Mouse (Mus musculus): ENCODE measurements at regions not wholly inside any gene's neighbourhood (a gene's known extent, or its start where the extent isn't known, plus 50 kb on each side); places are given as distances from the start of the nearest gene placed in this dataset.

DNA sequence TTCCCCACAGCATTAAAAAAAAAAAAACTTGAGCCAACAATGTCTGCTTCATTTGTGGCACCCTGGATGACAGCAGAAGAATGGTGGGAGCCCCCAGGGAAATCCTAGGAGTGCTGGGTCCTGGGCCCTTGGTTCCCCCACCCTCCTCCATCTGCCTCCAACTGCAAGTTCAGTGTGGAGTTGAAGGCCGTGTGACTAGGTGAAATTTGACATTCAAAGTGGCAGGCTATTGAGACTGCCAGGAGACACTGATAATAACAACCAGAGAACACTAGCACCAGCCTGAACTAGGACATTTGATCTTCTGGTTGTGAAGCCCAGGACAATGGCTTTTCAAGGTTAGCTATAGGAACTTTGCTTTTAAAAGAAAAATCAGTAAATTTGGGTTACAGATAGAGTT is 74.0 kb downstream of the Adamts15 start:
- DNase-seq (ENCODE audit: low spot score): no peak

DNA sequence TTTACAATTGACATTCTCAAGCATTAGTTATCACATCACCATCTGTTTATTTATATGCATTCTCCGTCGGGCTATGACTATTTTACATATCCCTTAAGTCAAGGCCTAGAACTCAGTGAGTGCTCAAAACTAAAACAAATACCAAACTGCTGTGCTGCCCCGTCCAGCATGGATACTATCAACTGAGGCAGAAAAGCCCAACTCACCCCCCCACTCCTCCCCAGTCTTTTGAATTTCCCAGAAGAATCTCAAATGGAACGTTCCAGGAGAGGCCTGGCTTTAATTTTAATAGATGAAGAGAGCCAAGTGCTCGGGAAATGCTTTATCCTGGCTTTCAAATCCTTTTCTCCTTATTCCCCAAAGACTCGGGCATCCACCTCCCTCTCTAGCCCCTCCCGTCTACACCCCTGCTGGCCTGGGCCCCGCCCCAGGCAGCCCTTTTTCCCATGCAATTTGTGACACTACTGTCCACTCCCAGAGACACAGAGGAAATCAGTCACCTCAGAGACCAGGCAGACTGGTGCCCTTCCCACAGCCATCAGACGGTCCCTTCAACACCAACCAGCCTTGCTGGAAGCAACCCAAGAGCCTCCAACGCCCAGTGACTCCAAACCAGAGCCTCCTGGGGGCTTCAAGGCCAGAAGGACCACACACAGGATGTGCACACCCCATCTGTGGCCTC is 76.5 kb downstream of the Adamts15 start:
- no peak for DNase-seq (ENCODE audit: low spot score)

- DNase-seq (ENCODE audit: low spot score): no peak
Observed at GRCm38 (mm10) chr9:30844079-30844563, 78.1 kb downstream of the Adamts15 start.

- DNase-seq (ENCODE audit: low spot score): no peak
Observed at GRCm38 (mm10) chr9:30834908-30835307, 87.3 kb downstream of the Adamts15 start.

DNA sequence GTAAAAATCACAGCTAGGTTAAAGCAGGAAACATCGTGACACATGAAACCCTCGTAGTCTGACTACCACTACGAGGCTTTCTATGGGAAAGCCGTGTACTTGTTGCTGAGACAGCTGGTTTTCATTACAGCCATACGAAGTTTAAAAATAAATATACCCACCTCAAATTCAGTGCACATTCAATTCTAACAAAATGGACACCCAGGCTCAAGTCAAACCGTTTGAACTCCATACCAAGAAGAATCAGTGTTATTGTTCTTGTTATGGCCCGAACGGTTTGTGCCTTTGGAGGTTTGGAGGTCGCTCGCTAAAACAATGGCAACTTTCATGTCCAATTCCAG is 87.7 kb downstream of the Adamts15 start:
- no peak for DNase-seq (ENCODE audit: low spot score)

- DNase-seq (ENCODE audit: low spot score): no peak
Observed at GRCm38 (mm10) chr9:30833836-30834564, 88.3 kb downstream of the Adamts15 start.

GRCm38 (mm10) chr9:30829158-30829870 is 92.9 kb downstream of the Adamts15 start:
- DNase-seq (ENCODE audit: low spot score): no peak

- DNase-seq (ENCODE audit: low spot score): no peak
Observed at GRCm38 (mm10) chr9:30827780-30828179, 94.5 kb downstream of the Adamts15 start.

- no peak for DNase-seq (ENCODE audit: low spot score)
Observed at GRCm38 (mm10) chr9:30824056-30824625, 98.1 kb downstream of the Adamts15 start.

GRCm38 (mm10) chr9:30820806-30821375 is 101.4 kb downstream of the Adamts15 start:
- no peak for DNase-seq (ENCODE audit: low spot score)

- no peak for DNase-seq (ENCODE audit: low spot score)
Observed at GRCm38 (mm10) chr9:30813246-30813645, 109.0 kb downstream of the Adamts15 start.

DNA sequence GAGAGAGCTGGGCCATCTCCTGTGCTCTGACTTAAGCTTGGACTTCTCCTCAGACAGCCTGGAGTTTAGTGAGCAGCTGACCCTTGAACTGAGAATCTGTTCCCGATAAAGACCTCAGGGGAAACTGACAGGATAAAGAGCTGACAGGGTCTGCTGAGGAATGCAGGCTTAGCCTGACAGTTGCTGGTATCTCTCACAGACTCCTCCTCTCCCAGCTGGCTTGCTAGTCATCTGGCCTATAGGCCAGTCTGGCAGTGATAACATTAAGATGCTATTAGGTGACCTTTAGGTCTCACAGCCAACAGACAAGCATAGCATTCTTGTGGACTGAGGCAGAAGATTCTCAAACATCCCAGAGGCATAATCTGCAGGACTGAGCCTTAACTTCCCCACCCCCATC is 111.4 kb downstream of the Adamts15 start:
- no peak for DNase-seq (ENCODE audit: low spot score)

DNA sequence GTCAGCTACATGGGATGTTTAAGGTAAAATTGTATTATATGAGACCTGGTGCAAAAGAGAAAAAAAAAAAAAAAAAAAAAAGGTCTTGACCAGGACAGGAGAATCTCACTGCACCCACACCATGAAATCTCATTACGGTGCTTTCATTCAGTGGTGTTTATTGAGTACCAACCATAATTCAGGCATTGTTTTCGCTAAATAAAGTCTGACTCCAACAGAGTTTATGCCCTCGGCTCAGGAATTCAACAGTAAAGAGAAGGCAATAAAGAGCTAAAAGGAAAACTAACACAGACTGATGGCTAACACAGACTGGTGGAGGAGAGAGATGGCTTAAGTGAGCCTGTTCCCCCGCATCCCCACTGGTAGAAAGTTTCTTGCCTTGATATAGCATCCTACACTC is 112.0 kb downstream of the Adamts15 start:
- DNase-seq (ENCODE audit: low spot score): no peak

DNA sequence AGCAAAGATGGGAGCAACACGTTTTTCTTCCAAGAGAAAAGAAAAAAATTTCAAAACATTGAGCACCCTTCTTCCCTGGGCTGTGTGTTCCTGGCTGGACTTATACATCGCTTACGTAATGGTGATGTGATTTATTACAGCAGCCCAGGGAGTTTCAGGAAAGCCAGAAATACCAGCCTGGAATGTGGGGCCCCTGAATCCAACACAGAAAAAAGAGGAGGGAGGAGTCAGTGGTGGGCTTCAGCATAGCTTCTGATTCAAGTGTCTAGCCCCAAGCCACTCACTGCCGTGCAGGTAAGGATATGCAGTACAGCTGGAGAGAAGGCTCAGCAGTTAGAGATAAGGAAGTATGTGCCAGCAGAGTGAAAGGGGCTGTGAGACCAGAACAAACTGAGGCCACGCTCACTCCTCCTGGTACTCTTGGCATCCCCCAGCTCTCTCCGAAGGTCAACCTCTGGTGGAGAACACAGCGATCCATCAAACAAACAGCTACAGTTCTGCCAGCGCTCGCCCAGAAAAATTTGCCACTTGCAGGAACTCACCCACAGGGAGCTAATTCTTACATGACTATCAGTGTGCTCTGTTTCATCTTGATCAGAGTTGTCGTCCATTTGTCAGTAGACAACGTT is 113.3 kb downstream of the Adamts15 start:
- no peak for DNase-seq (ENCODE audit: low spot score)

DNA sequence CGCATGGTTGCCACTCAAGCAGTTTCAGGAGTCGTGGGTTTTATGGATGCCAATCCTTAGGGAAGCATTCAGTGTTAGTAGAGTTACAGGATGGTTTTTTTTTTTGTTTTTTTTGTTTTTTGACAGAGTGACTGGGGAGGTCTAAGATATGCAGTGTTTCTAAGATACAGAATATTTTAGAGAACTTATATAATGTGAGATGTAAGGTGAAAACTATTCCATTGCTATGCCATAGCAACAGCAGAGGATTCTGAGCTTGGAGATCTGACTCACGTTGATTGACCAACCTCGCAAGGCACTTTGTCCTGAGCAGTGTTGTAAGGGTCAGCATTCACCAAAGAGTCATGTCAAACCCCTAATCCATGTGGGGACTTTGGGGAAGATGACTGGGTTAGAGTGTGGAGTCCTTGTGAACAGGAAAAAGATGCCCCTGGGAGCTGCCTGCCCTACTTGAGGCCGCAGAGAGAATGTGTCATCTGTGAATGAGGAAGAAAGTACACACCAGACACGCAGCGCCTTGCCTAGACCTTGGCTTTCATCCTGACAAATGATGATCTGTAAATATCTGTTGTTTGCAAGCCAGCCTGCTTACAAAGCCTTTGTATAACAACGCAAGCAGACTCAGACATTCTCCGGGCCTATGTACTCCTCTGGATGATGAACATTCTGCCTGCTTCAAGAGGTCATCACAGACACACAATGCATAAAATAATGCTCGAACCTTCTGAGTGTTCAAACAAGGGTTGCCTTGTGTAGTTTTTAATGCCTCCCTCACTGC is 118.3 kb downstream of the Adamts15 start:
- no peak for DNase-seq (ENCODE audit: low spot score)

DNA sequence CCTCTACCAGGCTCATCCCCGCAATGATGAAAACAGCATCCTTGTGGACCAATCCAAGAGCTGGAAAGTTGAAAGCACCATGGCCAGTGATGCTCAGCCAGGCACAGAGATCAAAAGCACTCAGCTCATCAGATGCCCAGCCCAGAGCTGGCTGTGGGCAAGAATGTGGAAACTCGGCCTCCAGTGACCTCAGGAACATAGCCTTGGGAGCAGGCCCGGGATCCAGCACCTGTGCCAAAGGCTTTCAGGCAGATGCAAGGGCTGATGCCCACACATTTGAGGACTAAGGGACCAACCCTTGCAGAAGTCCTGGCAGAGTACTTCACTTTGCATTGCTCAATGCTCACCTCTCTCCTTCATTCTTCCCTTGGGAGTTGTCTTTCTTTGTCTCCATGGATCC is 119.4 kb downstream of the Adamts15 start:
- no peak for DNase-seq (ENCODE audit: low spot score)

DNA sequence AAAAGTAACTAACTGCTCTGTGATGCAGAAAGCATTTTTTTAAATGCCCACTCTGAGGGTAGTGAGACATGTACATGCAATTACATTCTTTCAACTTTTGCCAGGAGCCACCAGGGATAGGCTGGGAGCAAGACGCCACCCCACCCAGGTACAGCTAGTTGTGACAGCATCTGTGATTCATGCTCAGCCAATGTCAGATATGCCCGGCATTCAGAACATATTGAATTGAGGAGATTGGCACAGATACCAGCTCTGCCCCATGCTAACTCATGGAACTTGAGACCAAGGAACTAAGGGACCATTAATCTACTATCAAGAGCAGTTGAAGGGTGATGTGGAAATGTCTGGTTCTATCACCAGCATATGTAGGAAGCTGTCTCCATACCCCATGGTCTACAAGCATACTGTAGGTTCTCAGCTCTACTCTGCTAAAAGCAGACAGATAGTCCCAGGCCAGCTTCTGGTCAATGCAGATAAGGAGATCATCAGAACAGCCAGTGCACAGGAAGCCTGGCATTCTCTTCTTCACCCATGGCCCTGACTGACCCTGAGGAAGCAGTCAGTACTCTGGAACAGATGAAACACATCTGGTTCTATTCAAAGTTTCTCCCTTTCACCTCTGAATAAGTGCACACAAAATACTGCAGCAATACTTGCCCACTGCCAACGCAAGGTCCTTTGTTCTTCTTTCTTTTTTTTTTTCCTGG is 127.4 kb downstream of the Adamts15 start:
- DNase-seq (ENCODE audit: low spot score): no peak

- DNase-seq (ENCODE audit: low spot score): no peak
Observed at GRCm38 (mm10) chr9:30781221-30781620, 141.0 kb downstream of the Adamts15 start.

DNA sequence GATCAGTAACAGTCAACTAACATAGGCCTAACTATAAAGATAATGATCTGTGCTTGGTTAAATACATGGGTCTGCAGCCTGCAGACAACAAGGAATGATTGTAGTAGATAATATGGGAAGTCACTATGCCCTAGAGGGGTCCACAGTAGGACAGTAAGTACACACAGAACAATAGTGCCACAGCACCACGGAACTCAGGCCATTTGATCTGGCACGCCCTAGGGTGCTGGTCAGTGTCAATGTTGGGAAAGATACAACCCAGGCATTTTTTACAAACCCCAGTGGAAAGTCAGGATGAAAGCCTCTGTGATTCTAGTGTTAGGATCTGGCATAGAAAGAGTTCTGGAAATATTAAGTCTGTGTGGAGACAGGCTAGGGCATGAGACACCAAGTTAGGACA is 144.4 kb downstream of the Adamts15 start:
- no peak for DNase-seq (ENCODE audit: low spot score)

DNA sequence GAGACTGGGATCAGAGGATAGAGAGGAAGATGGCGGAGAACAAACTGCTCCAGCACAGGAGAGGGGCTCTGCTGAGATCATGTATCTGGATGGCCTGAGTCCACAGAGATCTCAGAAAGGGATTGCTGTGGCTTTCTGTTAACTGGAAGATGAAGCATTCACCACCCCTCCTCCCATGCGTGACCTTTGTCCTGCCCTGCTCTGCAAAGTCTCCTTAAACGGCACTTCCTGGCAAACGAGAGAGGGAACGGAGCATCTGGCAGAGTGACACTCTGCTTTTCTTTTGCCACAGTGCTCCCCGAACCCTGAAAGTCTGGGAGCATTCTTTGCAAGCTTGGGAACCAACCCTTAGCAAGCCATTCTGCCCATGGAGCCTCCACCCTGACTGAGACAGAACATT is 147.1 kb downstream of the Adamts15 start:
- DNase-seq (ENCODE audit: low spot score): no peak
